Mouse (Mus musculus) Patski (cell line): ENCODE results near the gene Gpr65. TPM values are rescaled to one million over a fixed set of nuclear protein-coding genes. Genes with fewer than 3 reads are reported as not detected.

Experiments
- ATAC-seq: fragments of 100-300 bp; one replicate; pipeline ENCODE4 v1.8.0; 2021
- CTCF ChIA-PET: fragments of 350-600 bp; sonication (Branson Sonifier 250); formaldehyde crosslinking; loops from one replicate; lab custom pipeline; 2022; ENCODE audit warnings: inconsistent platforms; lab: Charles Lee
- POLR2A ChIA-PET: fragments of 350-600 bp; sonication (Branson Sonifier 250); formaldehyde crosslinking; loops from one replicate; lab custom pipeline; 2022; ENCODE audit warnings: antibody characterized with exemption, inconsistent platforms; lab: Charles Lee
- DNase-seq: peaks from one replicate; pipeline ENCODE4 v3.0.0-alpha.2; 2011; ENCODE audit warnings: low read depth, low spot score
- H3K27me3 ChIP-seq: fragments of 371-371 bp; one replicate; pipeline ENCODE4 v1.5.1; 2021
- CTCF ChIP-seq: fragments of 100-300 bp; IDR thresholded peaks from one replicate; pipeline ENCODE4 v1.5.1; 2021
- in situ Hi-C: fragments of 300-500 bp; cut with MboI; formaldehyde crosslinking; loops from 3 replicates; pipeline ENCODE4 v1.11.1; 2018; ENCODE audit warnings: low pct_unique_long_range_greater_than_20kb, mixed read lengths
- polyA plus RNA-seq: library from polyadenylated mRNA; unstranded; gene quantifications from one replicate; pipeline ENCODE4 v1.2.3, GENCODE M21; 2021

The Gpr65 gene
- polyA plus RNA-seq, 1 experiment from 2014 or later = not detected

DNA sequence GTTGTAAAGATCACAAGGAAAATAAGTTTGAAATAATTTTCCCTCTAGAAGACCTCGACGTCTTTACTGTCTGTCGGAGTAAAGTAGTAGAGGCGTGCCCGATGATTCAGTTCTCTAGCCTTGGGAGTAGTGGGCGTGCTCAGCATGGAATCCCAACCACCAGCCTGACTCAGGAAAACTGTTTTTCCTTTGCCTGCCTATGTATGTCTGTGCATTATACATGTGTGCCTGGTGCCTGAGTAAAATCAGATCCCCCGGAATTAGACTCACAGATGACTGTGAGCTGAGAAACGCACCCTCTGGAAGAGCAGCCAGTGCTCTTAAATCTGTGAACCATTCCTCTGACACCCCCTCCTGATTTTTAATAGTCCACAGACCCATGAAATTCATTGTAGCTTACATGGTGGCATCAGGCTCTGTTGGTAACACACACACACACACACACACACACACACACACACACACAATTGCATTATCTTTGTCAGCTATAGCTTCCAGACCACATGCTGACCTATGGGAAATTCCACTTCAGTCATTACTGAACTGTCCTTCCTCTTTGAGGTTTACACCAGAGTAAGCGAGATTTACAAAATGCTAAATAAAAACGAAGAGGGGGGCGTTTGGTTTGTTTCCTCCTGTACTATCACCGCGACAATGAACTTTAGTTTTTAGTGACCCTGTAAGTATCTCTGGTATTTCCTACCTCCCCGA is 14.5 kb downstream of the Gpr65 start:
- POLR2A ChIA-PET = interaction anchor here (0.6 to 0.8 kb wide), 2 partner anchors 13 to 340 kb away, joined by 3 to 6 read pairs; no protein-coding TSS in a partner anchor
- in situ Hi-C loops = loop anchor here (5.0 kb wide), 2 partner anchors 64 to 169 kb away; no protein-coding TSS in a partner anchor
- TF ChIP-seq CTCF = no peak

DNA sequence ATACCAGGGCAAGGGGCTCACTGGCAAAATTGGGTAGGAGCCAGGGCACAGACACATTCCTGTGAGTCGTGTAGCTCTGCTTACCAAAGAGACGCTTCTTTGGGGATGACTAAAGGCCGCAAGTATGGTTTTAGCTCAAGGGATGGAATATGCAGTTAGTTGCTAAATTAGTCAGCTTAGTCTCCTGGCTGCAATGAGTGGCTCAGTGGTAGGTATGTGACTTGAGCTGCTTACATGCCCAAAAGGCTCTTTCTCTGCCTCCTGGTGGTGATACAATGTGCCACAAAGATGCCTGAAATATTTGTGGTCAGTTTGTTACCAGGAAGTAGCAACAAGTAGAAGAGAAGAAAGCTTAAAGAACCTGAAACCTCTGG is 15.0 kb downstream of the Gpr65 start:
- ATAC-seq (peak; percentile 98), DNase-seq (peak; percentile 83)
- ChIA-PET POLR2A (no interaction called here), CTCF (interaction anchor here (0.7 to 4.5 kb wide), 7 partner anchors 10 to 198 kb away, joined by 3 to 36 read pairs (median 4); no protein-coding TSS in a partner anchor)
- no peaks in the 10 kb centered on the region for H3K27me3 ChIP-seq
- TF ChIP-seq CTCF = peak; percentile 62
- in situ Hi-C loops = loop anchor here (5.0 kb wide), 2 partner anchors 64 to 169 kb away; no protein-coding TSS in a partner anchor

More for the DNA sequence above, 14.5 kb downstream of the Gpr65 start:
- no peaks in the 10 kb centered on the region for H3K27me3 ChIP-seq
- DNase-seq = peak; percentile 46
- CTCF ChIA-PET = interaction anchor here (0.7 to 4.5 kb wide), 9 partner anchors 10 to 199 kb away, joined by 3 to 36 read pairs (median 4); no protein-coding TSS in a partner anchor
- peak; percentile 10 for ATAC-seq

DNA sequence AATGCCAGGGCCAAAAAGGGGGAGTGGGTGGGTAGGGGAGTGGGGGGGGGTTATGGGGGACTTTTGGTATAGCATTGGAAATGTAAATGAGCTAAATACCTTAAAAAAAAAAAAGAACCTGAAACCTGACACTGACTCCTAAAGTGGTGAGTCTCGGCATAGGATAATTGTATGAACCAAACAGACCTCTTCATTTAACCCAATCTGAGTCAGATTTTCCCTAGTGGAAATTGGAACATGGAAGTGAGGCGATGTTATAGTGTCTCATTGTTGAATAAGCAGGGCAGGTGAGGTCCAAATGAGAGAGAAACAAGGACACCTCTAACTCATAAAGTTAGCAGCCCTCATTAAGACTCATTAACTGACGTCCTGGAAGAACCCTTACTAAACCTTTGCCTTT is 16.0 kb downstream of the Gpr65 start:
- ATAC-seq = no peak
- CTCF ChIA-PET = interaction anchor here (1.5 kb wide), 1 partner anchor 197 kb away, joined by 4 read pairs; no protein-coding TSS in a partner anchor
- no peak for DNase-seq
- POLR2A ChIA-PET = no interaction called here
- in situ Hi-C loops = loop anchor here (5.0 kb wide), 2 partner anchors 63 to 168 kb away; no protein-coding TSS in a partner anchor
- H3K27me3 ChIP-seq = no peaks in the 10 kb centered on the region
- TF ChIP-seq CTCF = no peak

GRCm38 (mm10) chr12:98290475-98290874 is 22.0 kb downstream of the Gpr65 start:
- DNase-seq (no peak), ATAC-seq (no peak)
- no peaks in the 10 kb centered on the region for H3K27me3 ChIP-seq
- TF ChIP-seq CTCF = no peak
- in situ Hi-C loops = no loop called here
- CTCF ChIA-PET = interaction anchor here (1.2 to 4.8 kb wide), 2 partner anchors 12 to 32 kb away, joined by 3 to 15 read pairs; no protein-coding TSS in a partner anchor
- POLR2A ChIA-PET = interaction anchor here (0.7 kb wide), 1 partner anchor 13 kb away, joined by 3 read pairs; no protein-coding TSS in a partner anchor

- ATAC-seq (no peak), DNase-seq (no peak)
- no peaks in the 10 kb centered on the region for H3K27me3 ChIP-seq
- ChIA-PET CTCF (no interaction called here), POLR2A (no interaction called here)
- no peak for TF ChIP-seq CTCF
- in situ Hi-C loops = no loop called here
Measured at GRCm38 (mm10) chr12:98292278-98292677, 23.8 kb downstream of the Gpr65 start.

GRCm38 (mm10) chr12:98294241-98294640 is 25.8 kb downstream of the Gpr65 start:
- ChIA-PET CTCF (no interaction called here), POLR2A (no interaction called here)
- DNase-seq = no peak
- ATAC-seq = no peak
- in situ Hi-C loops = no loop called here
- TF ChIP-seq CTCF = no peak
- H3K27me3 ChIP-seq = no peaks in the 10 kb centered on the region

GRCm38 (mm10) chr12:98301980-98302379 is 33.5 kb downstream of the Gpr65 start:
- in situ Hi-C loops = no loop called here
- CTCF ChIA-PET = interaction anchor here (4.4 kb wide), 1 partner anchor 13 kb away, joined by 15 read pairs; no protein-coding TSS in a partner anchor
- DNase-seq (no peak), ATAC-seq (no peak)
- POLR2A ChIA-PET = no interaction called here
- no peaks in the 10 kb centered on the region for H3K27me3 ChIP-seq
- TF ChIP-seq CTCF = no peak

DNA sequence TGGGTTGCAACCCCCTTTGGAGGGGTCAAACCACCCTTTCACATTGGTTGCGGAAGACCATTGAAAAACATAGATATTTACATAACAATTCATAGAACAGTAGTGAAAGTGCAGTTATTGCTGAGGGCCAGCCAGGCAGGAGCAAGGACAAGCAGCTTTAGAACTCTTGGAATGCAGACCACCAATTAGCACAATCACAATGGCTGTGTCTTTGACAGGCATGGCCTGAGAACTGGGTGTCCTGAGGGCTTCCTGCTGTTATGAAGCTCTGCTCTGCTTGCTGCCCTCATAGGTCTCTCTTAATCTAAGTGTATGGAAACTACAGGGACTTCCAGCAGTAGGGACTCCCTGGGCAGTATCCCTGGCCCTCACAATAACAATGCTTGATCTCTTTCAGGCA is 34.6 kb downstream of the Gpr65 start:
- in situ Hi-C loops = no loop called here
- H3K27me3 ChIP-seq = no peaks in the 10 kb centered on the region
- peak; percentile 62 for ATAC-seq
- POLR2A ChIA-PET = interaction anchor here (0.9 kb wide), 1 partner anchor 13 kb away, joined by 3 read pairs; no protein-coding TSS in a partner anchor
- CTCF ChIA-PET = interaction anchor here (1.1 to 4.4 kb wide), 4 partner anchors 11 to 22 kb away, joined by 3 to 15 read pairs (median 4); no protein-coding TSS in a partner anchor
- TF ChIP-seq CTCF = no peak
- DNase-seq = no peak

DNA sequence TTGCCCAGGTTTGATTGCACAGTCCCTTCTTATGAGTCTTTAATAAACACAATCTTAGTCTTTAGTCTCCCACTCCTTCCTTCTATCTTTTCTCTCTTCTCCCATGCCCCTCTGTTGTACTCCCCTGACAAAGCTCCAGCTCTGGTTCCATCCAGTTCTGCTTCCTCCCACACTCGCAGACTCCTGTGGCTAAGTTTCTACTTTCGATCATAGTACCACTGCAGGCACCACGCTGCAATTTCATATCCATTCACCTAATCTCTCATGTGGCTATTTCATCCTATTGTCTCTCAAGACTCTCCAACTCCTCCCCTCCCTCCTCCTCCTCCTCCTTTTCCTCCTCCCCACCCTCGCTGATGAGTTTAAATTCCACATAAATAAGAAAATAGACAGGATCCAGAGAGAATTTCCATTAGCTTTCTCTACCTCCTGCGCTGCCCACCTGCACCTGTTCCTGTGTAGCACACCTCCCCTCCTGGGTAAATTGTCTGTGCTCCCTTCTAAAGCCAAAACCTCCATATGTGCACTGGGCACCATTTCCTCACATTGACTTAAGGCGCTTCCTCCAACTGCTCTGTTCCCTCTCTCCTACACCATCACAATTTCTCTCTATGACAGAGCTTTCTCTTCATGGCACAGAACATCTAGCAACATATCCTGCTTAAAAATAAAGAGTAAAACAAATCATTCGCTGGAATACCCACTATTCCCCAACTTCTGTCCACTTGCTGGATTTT is 38.9 kb downstream of the Gpr65 start:
- H3K27me3 ChIP-seq = no peaks in the 10 kb centered on the region
- DNase-seq (no peak), ATAC-seq (no peak)
- ChIA-PET CTCF (interaction anchor here (1.2 to 1.4 kb wide), 2 partner anchors 11 to 79 kb away, joined by 3 read pairs; no protein-coding TSS in a partner anchor), POLR2A (no interaction called here)
- in situ Hi-C loops = no loop called here
- no peak for TF ChIP-seq CTCF

- in situ Hi-C loops = no loop called here
- ATAC-seq (no peak), DNase-seq (no peak)
- CTCF ChIA-PET = interaction anchor here (1.4 kb wide), 1 partner anchor 28 kb away, joined by 3 read pairs; no protein-coding TSS in a partner anchor
- H3K27me3 ChIP-seq = no peaks in the 10 kb centered on the region
- no peak for TF ChIP-seq CTCF
- POLR2A ChIA-PET = no interaction called here
Measured at GRCm38 (mm10) chr12:98311376-98312083, 43.1 kb downstream of the Gpr65 start.
